Mouse (Mus musculus) erythroblast, embryonic 14.5 days (primary cell): ENCODE results near the gene Erc1. TPM values are rescaled to one million over a fixed set of nuclear protein-coding genes. Genes with fewer than 3 reads are reported as not detected.

Experiments
- H3K27me3 ChIP-seq: 2 replicates; pipeline ENCODE4 v1.6.1; 2012; ENCODE audit warnings: inconsistent platforms; ENCODE audit not compliant: control insufficient read depth
- H3K36me3 ChIP-seq: 2 replicates; pipeline ENCODE4 v1.6.1; 2012; ENCODE audit warnings: mild to moderate bottlenecking, inconsistent platforms; ENCODE audit not compliant: control insufficient read depth
- H3K4me1 ChIP-seq: 2 replicates; pipeline ENCODE4 v1.6.1; 2012; ENCODE audit warnings: inconsistent platforms; ENCODE audit not compliant: control insufficient read depth
- H3K4me3 ChIP-seq: replicated peaks from 2 replicates; pipeline ENCODE3; 2012; ENCODE audit warnings: moderate library complexity, mild to moderate bottlenecking, inconsistent platforms
- H3K9me3 ChIP-seq: 2 replicates; pipeline ENCODE4 v1.6.1; 2012; ENCODE audit warnings: low read length, inconsistent platforms, mixed read lengths; ENCODE audit not compliant: control insufficient read depth
- GATA1 ChIP-seq: IDR thresholded peaks from 2 replicates; pipeline ENCODE4 v1.6.1; 2012; ENCODE audit warnings: low read length, inconsistent platforms, mixed read lengths
- TAL1 ChIP-seq: IDR thresholded peaks from 3 replicates; pipeline ENCODE4 v1.6.1; 2012; ENCODE audit warnings: low read length, inconsistent platforms, mixed read lengths
- polyA plus RNA-seq: library from polyadenylated mRNA; stranded (reverse); fragments of >175 nt; gene quantifications from 2 replicates; pipeline ENCODE4 v1.2.3, GENCODE M21; 2012

Erc1 gene
- polyA plus RNA-seq, 1 experiment, result 0.15 TPM

DNA sequence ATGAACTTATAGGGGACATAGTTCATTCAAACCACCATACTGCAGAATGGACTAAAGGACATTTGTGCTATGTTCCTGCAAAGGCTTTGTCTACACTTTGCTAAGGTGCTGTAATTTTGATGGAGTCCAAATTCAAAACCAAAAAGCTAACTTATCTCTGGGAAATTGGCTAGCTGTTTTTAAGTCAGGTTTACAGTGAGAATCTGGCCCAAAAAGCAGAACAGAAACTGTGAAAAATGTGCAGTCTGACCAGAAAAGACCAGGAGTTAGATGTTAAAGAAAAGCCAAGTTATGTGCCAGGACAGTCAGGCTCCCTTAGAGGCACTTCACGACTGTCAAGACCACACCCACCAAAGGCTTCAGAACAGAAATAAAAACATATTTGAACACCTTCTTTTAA, 79.2 kb downstream of the Erc1 start:
- Histone ChIP-seq H3K27me3 (no peaks in the 10 kb centered on the region), H3K36me3 (no peaks in the 10 kb centered on the region; the same call in 1 of the 2 replicates), H3K9me3 (no peaks in the 10 kb centered on the region), H3K4me1 (no peaks in the 10 kb centered on the region), H3K4me3 (no peak overlapping the region)
- no peak for TF ChIP-seq GATA1
- no peak for TF ChIP-seq TAL1

DNA sequence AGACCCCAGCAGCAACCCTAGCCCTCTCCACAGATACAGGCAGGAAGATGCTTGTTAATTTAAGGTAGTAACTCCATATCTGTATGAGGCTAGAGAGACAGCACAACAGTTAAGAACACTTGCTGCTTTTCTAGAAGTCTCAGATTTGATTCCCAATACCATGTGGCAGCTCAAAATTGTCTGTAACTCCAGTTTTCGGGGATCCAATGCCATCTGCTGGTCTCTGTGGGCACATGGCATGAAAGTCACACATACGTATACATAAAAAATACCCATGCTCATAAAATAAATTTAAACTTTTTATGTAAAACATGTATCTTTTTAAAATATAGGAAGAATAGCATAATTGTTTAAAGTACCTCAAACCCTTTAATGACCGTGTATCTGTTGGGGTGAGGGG, 83.6 kb downstream of the Erc1 start:
- H3K27me3 ChIP-seq, result no peaks in the 10 kb centered on the region
- no peak for TF ChIP-seq TAL1
- TF ChIP-seq GATA1, result no peak
- peaks cover 3% of the 10 kb centered on the region for H3K36me3 ChIP-seq
- no peaks in the 10 kb centered on the region for H3K4me1 ChIP-seq
- H3K4me3 ChIP-seq, result no peak overlapping the region
- H3K9me3 ChIP-seq, result no peaks in the 10 kb centered on the region

DNA sequence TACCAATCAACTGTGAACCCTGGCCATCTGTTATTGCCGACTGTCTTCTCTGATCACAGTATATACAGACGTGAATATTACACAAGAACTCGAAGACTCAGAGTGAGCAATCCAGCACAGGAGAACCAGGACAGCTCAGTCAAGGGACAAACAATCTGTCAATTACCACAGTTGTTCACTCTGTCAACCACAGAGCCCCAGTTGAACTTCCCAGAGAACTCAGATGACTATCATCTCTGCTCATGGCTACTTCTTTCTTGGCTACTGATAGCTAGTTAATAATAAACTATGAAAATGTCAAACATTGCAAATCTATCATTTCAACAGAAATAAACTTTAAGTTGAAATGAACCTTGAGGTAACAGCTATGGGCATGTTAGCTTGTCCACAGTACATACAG, 88.1 kb downstream of the Erc1 start:
- Histone ChIP-seq H3K4me3 (no peak overlapping the region), H3K27me3 (no peaks in the 10 kb centered on the region)
- TF ChIP-seq GATA1, result no peak
- no peak for TF ChIP-seq TAL1

DNA sequence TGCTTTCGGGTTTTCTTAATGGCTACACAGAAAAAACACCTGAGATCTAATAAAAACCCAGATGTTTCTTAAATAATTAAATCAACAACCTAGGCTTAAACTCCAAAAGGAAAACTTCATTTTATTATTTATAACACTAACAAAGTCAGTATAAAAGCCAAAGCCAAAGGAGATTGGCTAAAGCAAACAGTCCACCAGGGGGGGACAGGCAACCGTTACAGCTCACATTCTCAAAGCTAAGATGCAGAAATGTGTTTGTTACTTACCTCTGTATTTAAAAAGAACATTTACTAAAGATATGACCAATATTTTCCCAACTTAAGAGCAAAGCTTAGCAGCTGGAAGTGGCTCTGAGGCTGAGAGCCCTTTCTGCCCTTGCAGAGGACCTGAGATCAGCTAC, 89.5 kb downstream of the Erc1 start:
- Histone ChIP-seq H3K4me3 (no peak overlapping the region), H3K4me1 (no peaks in the 10 kb centered on the region), H3K27me3 (no peaks in the 10 kb centered on the region), H3K9me3 (no peaks in the 10 kb centered on the region), H3K36me3 (peaks cover 3% of the 10 kb centered on the region)
- no peak for TF ChIP-seq GATA1
- TF ChIP-seq TAL1, result no peak

More for the DNA sequence above, 88.1 kb downstream of the Erc1 start:
- Histone ChIP-seq H3K36me3 (peaks cover 3% of the 10 kb centered on the region), H3K4me1 (no peaks in the 10 kb centered on the region), H3K9me3 (no peaks in the 10 kb centered on the region)

DNA sequence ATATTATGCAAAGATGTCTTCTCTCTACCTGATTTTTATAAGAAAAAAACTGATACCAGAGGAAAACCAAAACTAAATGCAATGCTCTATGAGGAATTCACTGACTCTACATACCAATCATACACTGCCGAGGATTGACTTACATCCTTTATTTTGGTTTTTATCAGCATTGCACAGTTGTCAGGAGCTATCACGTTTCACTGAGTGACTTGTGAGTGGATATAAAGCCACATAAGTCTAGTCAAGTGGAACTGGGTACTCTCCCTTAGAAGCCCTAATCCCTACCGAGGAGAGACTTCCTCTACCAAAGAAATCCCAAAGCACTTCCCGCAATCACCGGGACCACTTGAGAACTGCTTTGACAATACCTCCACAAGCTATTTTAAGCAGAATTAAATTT, 90.2 kb downstream of the Erc1 start:
- Histone ChIP-seq H3K36me3 (peaks cover 6% of the 10 kb centered on the region), H3K9me3 (no peaks in the 10 kb centered on the region), H3K27me3 (no peaks in the 10 kb centered on the region), H3K4me3 (no peak overlapping the region), H3K4me1 (no peaks in the 10 kb centered on the region)
- TF ChIP-seq TAL1 (no peak), GATA1 (no peak)

DNA sequence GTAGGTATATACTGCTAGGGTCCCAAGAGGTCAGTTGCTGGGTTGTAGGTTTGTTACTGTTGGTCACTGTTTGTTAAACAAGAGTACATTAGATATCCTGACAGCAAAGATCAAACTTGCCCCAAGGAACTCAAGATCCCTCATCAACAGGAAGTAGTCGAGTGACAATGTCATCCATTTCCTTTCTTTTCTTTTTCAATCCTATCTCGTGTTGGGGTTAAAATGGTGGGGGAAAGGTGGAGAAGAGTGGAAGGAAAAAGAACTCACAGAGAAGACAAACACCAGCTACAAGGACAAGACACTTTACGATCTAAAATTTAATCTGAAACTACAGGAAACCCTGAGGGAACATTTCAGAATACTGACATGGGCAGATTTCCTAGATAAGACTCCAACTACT, 92.1 kb downstream of the Erc1 start:
- Histone ChIP-seq H3K9me3 (no peaks in the 10 kb centered on the region), H3K4me1 (no peaks in the 10 kb centered on the region), H3K27me3 (no peaks in the 10 kb centered on the region), H3K4me3 (no peak overlapping the region), H3K36me3 (peaks cover 13% of the 10 kb centered on the region)
- no peak for TF ChIP-seq GATA1

DNA sequence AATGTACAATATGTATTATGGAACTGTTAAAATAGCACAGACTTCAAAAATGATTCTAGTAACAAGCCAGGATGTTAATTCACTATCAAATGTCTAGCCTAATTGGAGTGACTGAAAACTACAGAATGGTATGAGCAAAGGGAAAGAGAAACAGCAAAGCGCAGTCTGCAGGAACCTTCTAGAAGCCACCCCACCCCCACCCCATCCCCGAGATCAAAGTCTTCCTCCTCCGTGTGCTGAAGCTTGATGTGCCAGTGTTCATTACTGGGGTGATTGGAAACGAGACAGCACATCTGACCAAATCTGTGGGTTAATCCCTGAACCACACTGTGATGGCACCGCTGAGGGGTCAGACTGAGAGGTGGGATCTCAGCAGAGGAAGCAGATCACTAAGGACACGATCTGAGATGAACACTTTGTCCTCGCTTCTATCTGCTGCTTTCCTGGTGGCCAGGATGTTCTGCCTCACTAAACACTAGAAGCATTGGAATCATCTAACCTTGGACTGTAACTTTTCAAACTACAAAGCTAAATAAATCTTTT, 98.8 kb downstream of the Erc1 start:
- Histone ChIP-seq H3K36me3 (peaks cover 24% of the 10 kb centered on the region), H3K4me1 (no peaks in the 10 kb centered on the region), H3K27me3 (no peaks in the 10 kb centered on the region), H3K4me3 (no peak overlapping the region), H3K9me3 (no peaks in the 10 kb centered on the region)
- no peak for TF ChIP-seq TAL1
- no peak for TF ChIP-seq GATA1

DNA sequence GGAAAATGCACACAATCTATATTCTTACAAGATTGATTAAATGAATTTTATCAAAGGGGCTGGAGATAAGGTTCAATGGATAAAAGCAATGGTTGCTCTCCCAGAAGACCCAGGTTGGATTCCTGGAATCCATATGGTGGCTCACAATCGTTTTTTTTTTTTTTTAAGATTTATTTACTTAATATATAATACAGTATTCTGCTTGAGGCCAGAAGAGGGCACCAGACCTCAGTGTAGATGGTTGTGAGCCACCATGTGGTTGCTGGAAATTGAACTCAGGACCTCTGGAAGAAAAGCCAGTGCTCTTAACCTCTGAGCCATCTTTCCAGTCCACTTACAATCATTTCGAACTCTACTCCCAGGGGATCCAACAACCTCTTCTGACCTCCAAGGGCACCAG, 106.1 kb downstream of the Erc1 start:
- TF ChIP-seq GATA1, result no peak
- TF ChIP-seq TAL1, result no peak
- no peaks in the 10 kb centered on the region for H3K9me3 ChIP-seq
- H3K4me1 ChIP-seq, result no peaks in the 10 kb centered on the region
- H3K27me3 ChIP-seq, result no peaks in the 10 kb centered on the region
- peaks cover 7% of the 10 kb centered on the region for H3K36me3 ChIP-seq
- H3K4me3 ChIP-seq, result no peak overlapping the region

DNA sequence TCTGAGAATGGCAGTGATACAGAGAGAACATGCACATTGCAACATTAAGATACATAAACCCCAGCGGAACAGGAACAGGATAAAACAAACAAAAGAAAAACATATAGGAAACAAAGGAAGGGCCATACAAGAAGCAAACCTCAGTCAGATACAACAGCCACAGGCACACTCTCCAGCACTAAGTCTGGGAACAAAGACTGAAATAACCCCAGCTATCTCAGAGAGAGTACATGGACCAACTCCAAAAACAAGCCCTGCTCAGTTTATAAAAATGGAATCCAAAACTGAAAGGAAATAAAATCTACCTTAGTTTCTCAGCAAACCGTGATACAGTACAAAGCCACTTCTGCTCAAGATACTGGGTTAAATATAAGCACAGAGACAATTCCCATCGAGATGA, 107.4 kb downstream of the Erc1 start:
- Histone ChIP-seq H3K4me1 (no peaks in the 10 kb centered on the region), H3K36me3 (peaks cover 7% of the 10 kb centered on the region), H3K27me3 (no peaks in the 10 kb centered on the region), H3K9me3 (no peaks in the 10 kb centered on the region), H3K4me3 (no peak overlapping the region)
- TF ChIP-seq GATA1 (no peak), TAL1 (no peak)

DNA sequence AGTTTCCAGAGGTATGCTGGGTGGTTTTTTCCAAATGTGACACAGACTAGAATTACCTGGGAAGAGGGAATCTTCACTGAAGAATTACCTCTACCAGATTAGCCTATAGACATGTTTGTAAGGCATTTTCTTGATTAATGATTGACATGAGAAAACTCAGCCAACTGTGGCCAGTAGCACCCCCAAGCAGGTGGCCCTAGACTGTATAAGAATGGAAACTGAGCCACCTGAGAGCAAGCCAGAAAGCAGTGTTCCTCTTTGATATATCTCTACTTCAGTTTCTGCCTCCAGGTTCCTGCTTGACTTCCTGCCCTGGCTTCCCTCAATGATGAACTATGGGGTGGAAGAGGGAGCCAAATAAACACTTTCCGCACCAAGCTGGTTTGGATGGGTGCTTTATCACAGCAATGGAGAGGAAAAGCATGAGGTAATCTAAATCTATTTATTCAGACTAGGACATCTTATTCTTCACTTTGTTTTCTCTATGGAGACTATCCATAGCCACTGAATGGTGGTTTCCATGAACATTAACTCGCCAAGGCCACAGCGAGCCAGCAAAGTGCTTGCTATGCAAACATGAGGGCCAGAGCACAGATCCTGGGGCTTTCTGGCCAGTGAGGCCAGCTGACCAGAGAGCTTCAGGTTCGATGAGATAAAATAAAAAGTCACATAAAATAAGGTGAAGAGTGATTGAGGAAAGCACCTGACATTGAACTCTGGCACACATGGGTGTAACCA, 109.2 kb downstream of the Erc1 start:
- Histone ChIP-seq H3K9me3 (no peaks in the 10 kb centered on the region), H3K36me3 (peaks cover 7% of the 10 kb centered on the region), H3K4me3 (no peak overlapping the region), H3K4me1 (no peaks in the 10 kb centered on the region; the same call in 1 of the 2 replicates), H3K27me3 (no peaks in the 10 kb centered on the region)
- no peak for TF ChIP-seq GATA1
- TF ChIP-seq TAL1, result no peak
